Mouse (Mus musculus) heart, postnatal 14 days (tissue): ENCODE measurements around the gene Wscd1. TPM values are rescaled to one million over a fixed set of nuclear protein-coding genes. Genes with fewer than 3 reads are reported as not detected.

Source experiments
- DNase-seq, 2 experiments: peaks; one replicate each; pipeline ENCODE4 v3.0.0; 2021 to 2022
- intact Hi-C: fragments of 180-260 bp; cut with DNase I; formaldehyde crosslinking; loops from one replicate; pipeline ENCODE4 v1.15.1; 2025
- long read RNA-seq, 2 experiments: library from polyadenylated mRNA; stranded (forward); transcript quantifications; one replicate each; pipeline ENCODE4 v2.0.0; 2021
- total RNA-seq, 2 experiments: library from RNA; stranded (reverse); gene quantifications; 2 replicates each; pipeline ENCODE4 v1.2.3; 2021

The Wscd1 gene
- total RNA-seq: 10 to 100 TPM; 10.4 to 10.9 TPM
- long read RNA-seq, experiment 1, transcript Wscd1-203 (9 exons, 2,866 nt): major isoform, 13 of 15 reads
- long read RNA-seq, experiment 1, partial matches to known transcripts: 0 of 15 reads
- long read RNA-seq, experiment 1, other reads (novel, unspliced or antisense): 0 of 15 reads
- long read RNA-seq, experiment 2, transcript Wscd1-203 (9 exons, 2,866 nt): major isoform, 15 of 17 reads
- long read RNA-seq, experiment 2, partial matches to known transcripts: 2 of 17 reads
- long read RNA-seq, experiment 2, other reads (novel, unspliced or antisense): 0 of 17 reads

GRCm38 (mm10) chr11:71749671-71750070 lies at the start of gene Wscd1:
TSS of gene Wscd1 (plus strand) at chr11:71749920.
- no peak for DNase-seq

DNA sequence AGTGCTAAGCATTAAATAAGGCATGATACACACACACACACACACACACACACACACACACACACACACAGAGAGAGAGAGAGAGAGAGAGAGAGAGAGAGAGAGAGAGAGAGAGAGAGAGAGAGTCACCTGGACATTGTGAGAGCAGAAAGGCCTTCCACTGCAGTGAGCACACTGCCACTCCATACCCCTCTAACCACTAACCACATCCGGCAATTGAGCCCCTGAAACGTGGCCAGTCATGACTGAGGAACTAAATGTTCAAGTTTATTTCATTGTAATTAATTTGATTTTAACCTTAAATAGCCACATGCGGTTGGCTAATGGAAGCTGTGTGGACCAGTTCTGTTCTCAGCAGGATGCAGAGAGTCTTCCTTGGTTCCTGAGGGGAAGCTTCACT lies 21.7 kb upstream of the Wscd1 start:
- no peak for DNase-seq
- intact Hi-C loops: no loop called here

More at GRCm38 (mm10) chr11:71749671-71750070, at the start of gene Wscd1:
- intact Hi-C loops: loop anchor here (5.0 kb wide), 1 partner anchor 77 kb away; no protein-coding TSS in a partner anchor

DNA sequence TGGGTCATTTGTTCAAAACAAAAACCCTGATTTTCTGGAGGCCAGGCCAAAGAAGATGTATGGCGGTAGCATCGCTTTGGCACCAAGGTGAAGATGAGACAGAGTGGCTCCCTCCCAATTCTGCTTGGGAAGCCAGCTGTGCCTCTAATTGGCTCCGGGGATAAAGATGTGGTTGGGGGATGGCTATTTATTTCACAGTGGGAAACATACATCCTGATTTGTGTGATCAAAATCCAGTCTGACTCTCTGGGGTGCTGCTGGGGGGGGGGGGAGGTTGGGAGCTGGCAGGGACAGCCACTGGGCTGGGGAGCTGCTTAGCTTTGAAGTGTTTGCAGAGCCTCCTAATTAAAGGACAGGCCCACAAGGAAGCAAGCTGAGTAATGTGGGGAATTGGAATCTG lies 20.4 kb upstream of the Wscd1 start:
- DNase-seq: no peak
- intact Hi-C loops: no loop called here

DNA sequence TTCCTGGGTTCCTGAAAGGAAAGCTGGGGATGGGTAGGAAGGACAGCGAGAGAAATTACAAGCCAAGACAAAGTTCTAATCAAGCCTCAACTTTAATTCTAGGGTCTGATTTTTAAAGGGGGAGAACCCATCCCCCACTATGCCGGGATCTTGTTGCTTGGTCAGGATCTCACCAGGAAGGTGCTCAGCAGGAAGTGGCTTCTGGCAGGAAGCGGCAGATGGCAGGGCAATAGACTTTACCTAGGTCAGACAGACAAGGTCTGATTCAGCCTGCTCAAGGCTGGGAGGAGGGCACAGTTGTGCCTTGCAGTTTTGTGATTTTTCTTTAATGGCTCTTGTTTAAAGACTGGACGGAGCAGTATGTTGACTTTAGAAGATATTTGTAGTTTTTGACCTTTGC lies 15.9 kb upstream of the Wscd1 start:
- DNase-seq: no peak
- intact Hi-C loops: no loop called here

DNA sequence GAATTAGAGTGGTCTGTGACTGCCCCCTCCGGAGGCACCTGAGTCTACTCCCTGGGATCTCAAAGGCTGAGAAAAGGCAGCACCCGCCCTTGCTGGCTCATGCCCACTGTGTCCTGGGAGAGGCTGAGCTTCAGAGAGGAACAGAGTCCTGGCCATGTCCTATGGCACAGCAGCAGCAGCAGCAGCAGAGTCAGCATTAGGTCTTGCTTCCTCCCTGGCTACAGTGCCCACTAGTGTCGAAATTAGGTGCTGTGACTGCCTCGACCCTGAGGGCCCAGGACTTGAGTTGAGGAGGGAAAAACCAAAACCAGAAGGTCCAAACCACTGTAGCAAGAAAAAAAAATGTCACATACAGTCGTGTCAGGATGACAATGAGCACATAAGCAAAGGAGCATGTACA lies 12.6 kb upstream of the Wscd1 start:
- no peak for DNase-seq
- intact Hi-C loops: loop anchor here (5.0 kb wide), 1 partner anchor 65 kb away; no protein-coding TSS in a partner anchor

DNA sequence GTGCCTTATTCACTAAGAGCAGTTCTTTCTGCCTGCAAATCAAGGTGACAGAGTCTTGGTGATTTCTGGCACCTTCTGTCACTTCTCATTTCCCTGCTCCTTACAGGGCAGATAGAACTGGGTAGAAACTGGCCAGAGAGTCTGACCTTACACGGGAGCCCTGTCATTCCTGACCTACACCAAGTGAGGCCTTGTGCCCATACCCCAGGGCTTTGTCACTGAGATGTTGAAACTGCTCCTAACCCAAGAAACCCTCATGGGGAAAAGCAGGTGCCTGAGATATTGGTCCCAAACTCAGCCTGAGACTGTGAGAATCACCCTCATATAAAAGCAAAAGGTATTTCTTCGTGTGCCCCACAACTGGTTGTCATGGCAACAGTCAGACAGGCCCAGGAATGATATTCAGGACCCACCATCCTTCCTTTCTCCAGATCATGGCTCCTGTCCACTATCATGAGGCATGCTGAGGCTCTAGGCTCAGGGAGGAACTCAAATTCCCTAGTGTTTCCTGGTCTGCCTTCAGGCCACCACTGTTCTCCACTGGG lies 11.1 kb upstream of the Wscd1 start:
- intact Hi-C loops: loop anchor here (5.0 kb wide), 1 partner anchor 66 kb away; no protein-coding TSS in a partner anchor
- DNase-seq: no peak

DNA sequence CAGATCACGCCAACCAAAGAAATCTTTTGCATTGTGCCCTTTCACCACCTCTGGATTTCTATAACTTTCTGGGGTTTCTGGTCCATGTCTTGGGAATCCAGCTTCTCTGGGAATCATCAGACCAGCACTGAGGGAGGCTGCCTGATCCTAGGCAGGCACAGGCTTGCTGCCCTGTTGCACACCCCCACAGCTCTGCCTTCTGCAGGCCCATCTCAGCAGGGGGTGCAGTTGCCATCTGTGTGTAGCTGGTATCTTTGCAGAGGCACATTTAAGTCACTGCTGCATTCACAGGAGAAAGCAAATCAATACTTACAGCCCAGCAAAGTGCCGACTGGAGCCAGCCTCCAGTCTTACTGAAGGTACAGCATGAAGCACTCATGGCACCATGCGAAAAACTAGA lies 3.8 kb upstream of the Wscd1 start:
- DNase-seq: no peak
- intact Hi-C loops: no loop called here

GRCm38 (mm10) chr11:71747719-71748118 lies 2.0 kb upstream of the Wscd1 start:
- intact Hi-C loops: no loop called here
- DNase-seq: peak in 1 of 2 experiments; percentile 25

DNA sequence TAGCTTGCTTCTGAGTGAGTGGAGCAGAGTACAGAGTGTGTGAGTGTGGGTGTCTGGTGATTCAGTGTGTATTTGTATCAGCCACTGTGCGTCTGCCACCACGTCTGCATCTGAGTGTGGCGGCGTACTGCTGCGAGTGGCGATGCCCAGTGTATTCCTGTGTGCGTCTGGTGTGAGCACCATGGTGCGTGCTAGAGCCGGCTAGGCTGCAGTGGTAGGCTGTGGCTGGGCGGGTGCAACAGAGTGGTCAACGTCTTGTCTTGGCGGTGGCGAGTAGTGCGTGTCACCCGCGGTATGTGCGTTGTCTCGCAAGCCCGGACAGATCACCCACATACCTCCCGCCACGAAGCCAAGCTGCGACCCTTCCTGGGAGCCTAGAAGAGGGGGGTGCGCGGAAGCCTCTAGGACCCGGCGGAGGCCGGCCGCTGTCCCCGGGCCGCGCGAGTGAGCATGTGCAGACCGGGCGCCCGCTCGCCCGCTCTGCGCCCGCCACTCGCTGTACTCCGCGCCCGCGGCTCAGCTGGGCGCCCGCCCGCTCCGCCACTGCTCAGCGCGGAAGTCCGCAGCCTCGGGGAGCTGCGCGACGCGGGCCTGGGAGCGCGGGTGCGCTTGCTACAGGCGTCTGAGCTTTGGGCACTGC lies 934 bp downstream of the Wscd1 start:
- DNase-seq: peak; percentile 56 to 61

DNA sequence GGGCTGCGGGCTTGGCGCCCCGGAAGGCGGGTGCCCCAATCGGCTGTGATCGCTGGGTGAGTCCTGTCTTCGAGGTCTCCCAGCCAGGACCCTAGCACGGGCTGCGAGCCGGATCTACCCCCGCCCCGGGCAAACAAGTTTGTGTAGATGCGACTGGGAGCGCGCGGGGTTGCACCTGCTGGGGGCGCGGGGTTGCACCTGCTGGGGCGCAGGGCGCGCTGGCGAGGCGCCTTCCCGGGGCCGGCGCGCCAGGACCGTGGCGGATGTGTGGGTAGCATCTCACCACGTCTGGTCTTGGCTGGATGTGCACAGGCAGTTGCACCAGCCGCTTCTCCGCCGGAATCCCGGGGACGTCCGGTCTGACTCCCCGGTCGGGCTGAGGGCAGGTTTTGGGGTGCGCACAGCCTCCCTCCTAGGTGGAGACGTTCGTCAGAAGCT lies 1.5 kb downstream of the Wscd1 start:
- DNase-seq: peak in 1 of 2 experiments; percentile 25

More for the DNA sequence above, 934 bp downstream of the Wscd1 start:
- intact Hi-C loops: loop anchor here (5.0 kb wide), 1 partner anchor 78 kb away; no protein-coding TSS in a partner anchor

GRCm38 (mm10) chr11:71751689-71752088 lies 2.0 kb downstream of the Wscd1 start:
- DNase-seq: no peak
- intact Hi-C loops: loop anchor here (5.0 kb wide), 1 partner anchor 79 kb away; no protein-coding TSS in a partner anchor

More for the DNA sequence above, 1.5 kb downstream of the Wscd1 start:
- intact Hi-C loops: loop anchor here (5.0 kb wide), 1 partner anchor 79 kb away; no protein-coding TSS in a partner anchor

GRCm38 (mm10) chr11:71752626-71753025 lies 2.9 kb downstream of the Wscd1 start:
- intact Hi-C loops: loop anchor here (5.0 kb wide), 1 partner anchor 80 kb away; no protein-coding TSS in a partner anchor
- DNase-seq: no peak

DNA sequence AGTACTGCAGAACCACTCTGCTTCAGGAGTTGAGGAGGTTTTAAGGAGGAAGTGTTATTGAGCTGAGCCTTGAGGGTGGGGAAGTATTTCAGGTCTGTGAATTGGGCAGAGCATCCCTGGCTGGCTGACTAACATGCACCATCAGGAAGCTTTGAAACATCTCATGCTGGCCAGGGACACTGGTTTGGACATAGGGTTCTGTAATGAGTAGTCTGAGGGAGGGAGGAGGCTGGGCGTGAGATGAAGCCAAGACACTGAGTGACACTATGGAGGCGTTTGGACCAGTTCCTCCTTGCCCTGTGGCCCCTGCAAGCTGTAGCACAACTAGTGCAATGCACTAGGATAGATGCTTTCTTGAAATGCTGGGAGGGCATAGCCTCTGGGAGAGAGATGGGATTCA lies 5.4 kb downstream of the Wscd1 start:
- intact Hi-C loops: no loop called here
- no peak for DNase-seq

- DNase-seq: no peak
- intact Hi-C loops: no loop called here
Observed at GRCm38 (mm10) chr11:71756325-71756724, 6.6 kb downstream of the Wscd1 start.

DNA sequence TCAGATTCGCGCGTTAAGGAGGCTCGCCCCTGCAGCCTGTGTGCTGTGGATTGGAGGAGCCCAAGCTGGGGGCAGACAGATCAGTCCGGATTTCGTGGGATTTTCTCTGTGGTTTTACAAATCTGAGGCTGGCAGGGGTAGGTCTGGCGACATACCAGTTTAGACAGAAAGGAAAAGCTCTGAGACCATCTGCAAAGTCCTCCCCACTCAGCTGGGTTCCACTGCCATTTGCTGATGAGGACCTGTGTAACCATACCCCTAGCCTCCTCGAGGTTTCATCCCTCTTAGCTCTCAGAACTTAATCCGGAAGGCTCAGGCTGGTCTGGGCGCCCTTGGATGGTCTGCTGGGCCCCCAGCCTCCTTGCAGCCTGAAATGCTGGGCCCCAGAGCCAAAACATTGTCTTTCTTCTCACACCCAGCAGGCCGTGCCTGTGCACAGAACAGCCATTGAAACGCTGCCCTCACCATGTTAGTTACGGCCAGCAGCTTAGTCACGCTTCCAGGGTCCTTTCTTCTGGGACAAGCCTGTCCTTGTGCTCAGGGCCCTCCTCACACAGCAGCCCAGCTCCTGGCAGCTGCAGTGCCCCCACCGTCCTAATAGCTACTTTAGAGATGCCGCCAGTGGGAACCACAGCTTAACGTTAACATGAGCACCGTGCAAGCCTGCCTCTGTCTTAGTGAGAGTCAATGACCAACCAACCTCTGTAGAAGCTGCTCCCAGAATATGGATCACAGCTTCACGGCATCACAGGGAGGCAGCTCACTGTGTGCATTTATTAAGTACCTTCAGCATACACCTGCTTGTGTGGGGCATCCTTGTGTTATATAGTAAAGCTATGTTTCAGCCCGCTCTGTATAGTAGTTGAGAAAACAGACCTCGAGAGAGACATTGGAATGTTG lies 8.7 kb downstream of the Wscd1 start:
- intact Hi-C loops: no loop called here
- DNase-seq: no peak

GRCm38 (mm10) chr11:71760991-71761390 lies 11.3 kb downstream of the Wscd1 start:
- DNase-seq: no peak
- intact Hi-C loops: no loop called here

- no peak for DNase-seq
- intact Hi-C loops: no loop called here
Observed at GRCm38 (mm10) chr11:71763154-71763553, 13.4 kb downstream of the Wscd1 start.

GRCm38 (mm10) chr11:71763651-71764275 lies 14.0 kb downstream of the Wscd1 start:
- no peak for DNase-seq
- intact Hi-C loops: no loop called here

DNA sequence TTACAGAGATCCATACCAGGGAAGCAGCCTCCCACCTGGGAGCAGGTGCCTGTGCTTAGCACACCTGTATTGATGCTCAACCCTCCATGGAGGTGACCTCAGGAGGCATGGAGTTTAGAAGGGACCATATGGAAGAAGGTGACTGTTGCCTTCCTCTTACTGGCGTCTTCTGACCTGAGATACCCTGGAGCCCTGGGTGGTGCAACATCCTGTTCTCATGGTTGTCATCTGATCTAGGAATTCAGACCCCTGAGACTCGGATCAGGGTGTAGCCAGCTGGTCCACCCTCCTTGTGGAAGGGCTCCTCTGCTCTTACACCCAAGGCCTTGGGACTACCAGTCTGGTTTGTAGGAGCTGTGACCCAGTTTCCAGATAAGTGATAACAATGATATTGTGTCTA lies 15.0 kb downstream of the Wscd1 start:
- no peak for DNase-seq
- intact Hi-C loops: no loop called here

- intact Hi-C loops: no loop called here
- DNase-seq: no peak
Observed at GRCm38 (mm10) chr11:71765335-71765734, 15.6 kb downstream of the Wscd1 start.
